Mouse (Mus musculus) lung, adult 2 months (tissue): ENCODE measurements around the gene Mmp27.

Experiments
- CTCF ChIP-seq: fragments of 200-500 bp; IDR thresholded peaks from 2 replicates; pipeline ENCODE4 v1.5.1; 2011; ENCODE audit warnings: mild to moderate bottlenecking, low read length, control low read depth; ENCODE audit not compliant: insufficient read depth
- POLR2A ChIP-seq: fragments of 200-500 bp; IDR thresholded peaks from 2 replicates; pipeline ENCODE4 v1.6.1; 2011; ENCODE audit warnings: low read depth, mild to moderate bottlenecking, control low read depth, low read length, borderline replicate concordance; ENCODE audit errors: extremely low read depth

- no peak for TF ChIP-seq POLR2A
- no peak for TF ChIP-seq CTCF
These were observed 4.3 kb downstream of the Mmp27 start for GRCm38 (mm10) chr9:7575526-7575925.
